Mouse (Mus musculus) liver (tissue): ENCODE measurements around the gene Tmem258.
A peak's percentile ranks its signal among the peaks of the same experiment; 100 is the strongest.
"Not testable (repeated sequence)": the region's sequence is repeated elsewhere in the genome, so short reads cannot be mapped to it uniquely, and the experiment has no call there.

Source experiments
- DNase-seq: peaks from one replicate; pipeline ENCODE4 v3.0.0-alpha.2; 2020; ENCODE audit warnings: mixed read lengths

Gene Tmem258

DNA sequence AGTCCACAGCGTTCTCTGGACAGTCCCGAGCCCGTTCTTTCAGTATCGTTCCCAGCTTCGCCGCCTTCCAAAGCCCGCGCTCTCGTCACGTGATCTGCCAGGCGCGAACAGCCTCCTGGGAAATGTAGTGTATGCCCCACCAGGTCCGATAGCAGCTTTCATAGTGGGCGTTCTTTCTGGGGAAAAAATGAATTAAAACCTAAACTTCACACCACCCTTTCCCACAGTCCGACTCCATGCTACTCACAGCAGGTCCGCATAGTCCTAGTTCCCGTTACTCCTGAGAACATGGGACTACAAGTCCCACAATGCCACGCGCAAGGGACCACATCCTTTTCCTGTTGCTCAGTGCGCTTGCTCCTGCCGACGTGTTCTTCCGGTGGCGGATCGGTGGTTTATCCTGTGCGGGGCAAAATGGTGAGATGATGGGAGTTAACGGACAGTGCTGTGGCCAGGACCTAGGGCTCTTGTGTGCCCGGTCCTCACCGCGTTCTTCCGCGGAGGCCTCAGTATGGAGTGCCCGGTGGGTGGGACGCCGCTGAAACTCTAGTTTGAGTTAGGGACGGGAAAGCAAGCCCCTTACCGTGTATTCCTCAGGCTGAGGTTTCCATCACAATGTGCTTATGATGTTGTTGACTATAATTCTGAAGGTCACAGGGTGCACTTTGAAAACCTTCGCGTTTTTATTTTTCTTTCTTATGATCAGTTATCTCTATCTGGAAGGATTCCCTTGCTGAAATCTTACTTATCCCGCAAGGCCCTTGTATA lies at the start of gene Tmem258, which contains the start of gene Fen1:
Tmem258 (plus strand) TSS at position 167 of the 768 bp plus-strand sequence.
Fen1 (minus strand) TSS at position 322 of the 768 bp plus-strand sequence.
- DNase-seq, result peak; percentile 92

DNA sequence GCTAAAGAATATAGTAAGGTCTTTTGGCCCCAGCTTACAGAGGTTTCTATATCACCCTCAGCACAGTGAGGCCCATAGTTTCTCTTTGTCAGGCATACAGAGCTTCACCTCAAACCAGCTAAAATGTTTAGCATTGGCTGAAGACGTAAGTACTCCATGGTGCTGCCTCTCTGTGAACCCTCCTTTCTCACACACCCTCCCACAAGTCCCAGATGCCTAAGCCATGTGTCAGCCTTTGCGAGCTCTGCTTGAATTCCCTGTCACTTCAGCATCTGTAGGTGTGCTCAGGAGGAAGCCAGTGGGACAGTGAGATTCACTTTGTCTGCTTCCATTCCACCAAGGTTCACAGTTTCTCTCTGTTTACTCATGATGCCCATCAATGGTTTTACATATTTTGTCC lies 46.1 kb upstream of the Tmem258 start:
- no peak for DNase-seq

DNA sequence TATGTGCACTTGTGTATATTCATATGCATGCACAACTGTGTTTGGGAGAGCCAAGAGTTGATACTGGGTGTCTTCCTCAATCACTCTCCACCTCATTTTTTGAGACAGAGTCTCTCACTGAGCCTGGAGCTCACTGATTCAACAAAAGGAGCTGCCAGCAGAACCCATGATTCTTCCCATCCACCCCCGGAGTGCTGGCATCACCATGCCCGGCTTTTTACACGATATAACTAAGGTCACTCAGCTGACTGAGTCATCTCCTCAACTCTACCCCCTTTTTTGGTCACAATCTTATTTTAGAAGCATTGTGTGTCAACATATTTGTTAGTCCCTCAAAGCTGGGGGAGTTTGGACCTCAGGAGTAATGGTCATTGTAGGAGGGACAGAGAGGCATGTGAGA lies 39.9 kb upstream of the Tmem258 start:
- DNase-seq, result no peak

- DNase-seq, result not testable (repeated sequence)
Measured at GRCm38 (mm10) chr19:10165928-10166327, 37.9 kb upstream of the Tmem258 start.

DNA sequence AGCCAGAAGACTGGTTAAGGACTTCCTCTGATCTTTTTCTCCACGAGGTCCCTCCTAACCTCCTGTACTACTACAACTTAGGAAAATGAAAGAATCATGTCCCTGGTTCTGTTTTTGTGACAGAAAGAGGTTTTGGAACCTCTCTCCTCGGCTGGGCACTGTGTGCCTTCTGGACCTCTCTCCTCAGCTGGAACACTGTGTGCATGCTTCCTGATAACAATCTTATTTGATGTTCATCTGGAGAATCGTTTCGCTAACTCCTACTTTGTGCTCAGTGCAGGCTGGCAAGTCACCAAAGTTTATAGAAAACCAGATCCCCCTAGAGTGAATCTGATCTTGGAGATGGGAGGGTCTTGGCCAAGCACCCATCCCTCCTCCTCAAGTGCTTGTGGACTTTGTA lies 36.7 kb upstream of the Tmem258 start:
- DNase-seq, result no peak

GRCm38 (mm10) chr19:10167951-10168350 lies 35.9 kb upstream of the Tmem258 start:
- no peak for DNase-seq

GRCm38 (mm10) chr19:10168441-10168840 lies 35.4 kb upstream of the Tmem258 start:
- no peak for DNase-seq

DNA sequence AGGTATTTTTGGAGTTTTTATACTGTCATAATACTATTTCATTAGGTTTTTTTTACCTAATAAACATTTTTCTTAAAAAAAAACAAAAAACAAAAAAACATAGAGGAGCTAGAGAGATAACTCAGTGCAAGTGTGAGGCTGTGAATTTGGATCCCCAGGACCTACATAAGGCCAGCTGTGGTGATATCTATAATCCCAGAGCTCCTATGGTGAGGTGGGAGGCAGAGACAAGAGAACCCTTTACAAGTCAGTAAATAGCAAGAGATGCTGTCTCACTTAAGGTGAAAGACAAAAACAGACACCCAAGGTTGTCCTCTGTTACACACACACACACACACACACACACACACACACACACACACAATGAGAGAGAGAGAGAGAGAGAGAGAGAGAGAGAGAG lies 34.6 kb upstream of the Tmem258 start:
- DNase-seq, result no peak

DNA sequence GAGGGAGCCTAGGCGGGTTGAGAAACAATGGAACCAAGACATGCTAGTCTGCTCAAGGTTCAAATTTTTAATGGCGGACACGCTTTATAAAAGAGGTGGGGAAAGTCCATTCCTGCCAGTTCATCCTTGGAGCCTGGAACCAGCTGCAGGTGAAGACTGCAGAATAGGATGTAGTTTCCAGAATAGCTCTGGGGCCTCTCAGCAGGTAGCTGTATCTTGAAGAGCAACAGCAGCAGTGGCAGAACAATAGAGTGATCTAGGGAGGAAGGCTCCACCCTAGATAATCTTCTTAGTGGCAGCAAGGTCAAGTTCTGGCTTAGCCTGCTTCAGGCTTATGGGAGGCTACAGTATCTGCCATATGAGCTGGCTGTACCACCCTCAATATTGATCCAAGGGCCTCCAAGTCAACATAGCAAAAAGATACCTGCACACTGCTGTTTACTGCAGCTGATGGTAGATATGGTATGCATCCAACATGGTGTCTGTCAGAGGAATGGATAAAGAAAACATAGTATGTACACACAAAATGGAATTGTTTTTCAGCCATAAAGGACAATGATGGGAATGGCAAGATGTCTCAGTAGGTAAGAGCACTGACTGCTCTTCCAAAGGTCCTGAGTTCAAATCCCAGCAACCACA lies 34.0 kb upstream of the Tmem258 start:
- DNase-seq, result not testable (repeated sequence)

- no peak for DNase-seq
Measured at GRCm38 (mm10) chr19:10170466-10170865, 33.3 kb upstream of the Tmem258 start.

- DNase-seq, result no peak
Measured at GRCm38 (mm10) chr19:10171359-10171758, 32.5 kb upstream of the Tmem258 start.

- no peak for DNase-seq
Measured at GRCm38 (mm10) chr19:10171846-10172245, 32.0 kb upstream of the Tmem258 start.

GRCm38 (mm10) chr19:10173116-10173718 lies 30.6 kb upstream of the Tmem258 start:
- DNase-seq, result peak; percentile 83

DNA sequence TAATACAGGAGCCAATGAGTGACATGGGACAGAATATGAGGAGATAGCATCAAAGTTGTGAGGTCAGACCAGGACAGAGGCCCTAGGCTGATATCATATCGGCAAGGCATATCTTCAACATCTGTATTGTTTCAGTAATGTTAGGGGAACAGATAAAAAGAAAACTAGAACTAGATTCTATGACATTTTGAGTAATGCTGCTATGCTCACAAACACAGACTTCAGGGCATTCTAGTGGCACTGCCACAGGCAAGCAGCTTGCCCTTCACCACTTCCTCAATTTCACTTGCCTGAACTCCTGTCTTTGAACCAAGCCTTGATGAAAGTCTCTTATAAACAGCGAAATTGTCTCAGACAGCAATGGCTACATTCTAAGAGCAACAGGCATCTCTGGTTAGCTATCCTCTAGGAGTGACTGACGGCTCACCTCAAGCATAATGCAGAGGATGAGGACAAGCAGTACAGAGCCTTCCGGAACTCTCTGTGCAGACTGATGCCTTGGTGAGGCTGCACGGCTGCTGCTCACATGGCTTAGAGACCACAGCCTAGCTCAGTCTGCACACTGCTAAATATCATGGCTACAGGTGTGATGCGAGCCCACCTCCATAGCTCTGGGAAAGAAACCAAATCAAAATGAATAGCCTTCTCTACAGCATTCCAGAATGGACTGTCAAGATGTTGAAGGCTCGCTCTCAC lies 29.8 kb upstream of the Tmem258 start:
- no peak for DNase-seq

- no peak for DNase-seq
Measured at GRCm38 (mm10) chr19:10174956-10175355, 28.9 kb upstream of the Tmem258 start.

GRCm38 (mm10) chr19:10176477-10176876 lies 27.3 kb upstream of the Tmem258 start:
- no peak for DNase-seq

DNA sequence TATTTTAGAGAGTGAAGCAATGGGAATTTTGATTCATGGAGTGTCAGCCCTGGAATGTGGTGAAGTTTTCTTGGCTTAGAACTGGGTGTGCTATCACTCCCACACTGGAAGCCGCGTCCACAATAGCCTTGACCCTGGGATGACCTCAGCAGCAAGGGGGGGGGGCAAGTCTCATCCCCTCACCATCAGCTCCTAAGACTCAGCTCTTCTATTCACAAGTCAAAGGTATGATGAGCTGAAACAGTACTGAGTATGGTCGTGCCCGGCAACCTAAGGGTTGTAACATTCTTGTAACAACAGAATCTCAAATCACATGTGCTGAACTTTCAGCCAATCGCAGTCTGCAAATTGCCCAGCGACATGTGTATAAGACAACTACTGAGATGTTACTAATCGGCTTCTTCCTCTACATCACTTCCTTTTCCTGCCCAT lies 26.9 kb upstream of the Tmem258 start:
- no peak for DNase-seq

- DNase-seq, result no peak
Measured at GRCm38 (mm10) chr19:10181225-10181624, 22.6 kb upstream of the Tmem258 start.

GRCm38 (mm10) chr19:10182142-10182541 lies 21.7 kb upstream of the Tmem258 start:
- DNase-seq, result no peak

- peak; percentile 96 for DNase-seq
Measured at GRCm38 (mm10) chr19:10182670-10183298, 21.0 kb upstream of the Tmem258 start, which contains the start of gene Fads1. Gene Fads1 (plus strand): TSS chr19:10182888.

DNA sequence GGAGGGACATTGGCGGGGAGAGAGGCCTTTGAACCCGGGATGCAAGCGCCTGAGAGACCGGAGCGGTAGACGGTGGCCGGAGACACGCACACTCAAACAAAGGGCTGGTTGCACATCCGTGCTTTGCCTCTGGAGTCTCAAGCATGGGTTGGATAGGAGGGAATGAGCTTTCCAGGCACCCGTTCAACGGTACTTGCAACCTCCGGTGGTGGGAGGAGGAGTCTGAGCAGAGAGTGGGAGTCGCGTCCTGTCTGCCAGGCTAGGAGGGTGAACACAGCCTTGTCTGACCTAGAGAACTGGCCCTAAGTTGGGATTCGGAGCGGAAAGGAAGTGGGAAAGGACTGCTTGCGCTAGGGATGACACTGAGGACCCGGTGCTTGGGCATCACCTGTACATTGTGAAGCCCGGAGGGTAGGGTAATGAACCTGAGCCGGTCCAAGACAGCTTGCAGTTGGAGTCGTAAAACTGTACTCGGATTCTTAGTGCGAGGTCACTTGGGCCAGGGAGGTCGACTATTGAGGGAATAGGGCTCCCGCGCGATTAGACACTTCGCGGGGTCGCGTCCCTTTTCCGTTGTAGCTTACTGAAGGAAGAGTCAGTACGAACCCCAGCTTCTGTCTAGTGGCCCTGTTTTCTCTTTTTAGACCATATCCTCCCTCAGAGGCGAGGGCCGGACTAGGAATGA lies 20.4 kb upstream of the Tmem258 start:
- DNase-seq, result peak; percentile 75

GRCm38 (mm10) chr19:10184096-10184495 lies 19.7 kb upstream of the Tmem258 start:
- DNase-seq, result peak; percentile 52
